Mouse (Mus musculus) MEL (cell line): ENCODE measurements around the gene Entpd3. TPM values are rescaled to one million over a fixed set of nuclear protein-coding genes. Genes with fewer than 3 reads are reported as not detected.

Source experiments
- DNase-seq: peaks from one replicate; pipeline ENCODE4 v3.0.0; 2011; ENCODE audit warnings: low read depth, low spot score
- H3K27ac ChIP-seq: 2 replicates; pipeline ENCODE4 v1.5.1; 2012; ENCODE audit warnings: low read depth, mild to moderate bottlenecking, control low read depth, low read length, moderate library complexity; ENCODE audit not compliant: control insufficient read depth
- H3K27me3 ChIP-seq, 2 experiments: fragments of 150-350 bp in 1 of 2; sonication (generic) in 1 of 2; 2 replicates each; pipeline ENCODE4 v1.6.1; 2012; ENCODE audit warnings: low read length in 2 of 2, mild to moderate bottlenecking in 2 of 2, improper control_type of control experiment in 1 of 2, moderate library complexity in 1 of 2; ENCODE audit not compliant: insufficient read depth in 2 of 2, control insufficient read depth in 1 of 2
- H3K36me3 ChIP-seq, 2 experiments: 2 replicates each; pipeline ENCODE4 v1.6.1; 2012 to 2014; ENCODE audit warnings: low read length in 2 of 2, improper control_type of control experiment in 1 of 2, inconsistent platforms in 1 of 2, mild to moderate bottlenecking in 1 of 2; ENCODE audit not compliant: insufficient read depth in 2 of 2, control insufficient read depth in 1 of 2
- H3K4me1 ChIP-seq, 2 experiments: fragments of 150-350 bp in 1 of 2; sonication (generic) in 1 of 2; 2 replicates each; pipeline ENCODE4 v1.6.1; 2012; ENCODE audit warnings: low read length in 2 of 2, improper control_type of control experiment in 1 of 2, mild to moderate bottlenecking in 1 of 2; ENCODE audit not compliant: insufficient read depth in 2 of 2, control insufficient read depth in 1 of 2
- H3K4me3 ChIP-seq, 2 experiments: fragments of 150-350 bp in 1 of 2; sonication (generic) in 1 of 2; 2 replicates each; pipeline ENCODE4 v1.5.1; 2012; ENCODE audit warnings: low read depth in 2 of 2, low read length in 2 of 2, mild to moderate bottlenecking in 2 of 2, moderate library complexity in 2 of 2, control low read depth in 1 of 2, improper control_type of control experiment in 1 of 2; ENCODE audit not compliant: control insufficient read depth in 1 of 2, insufficient read depth in 1 of 2
- H3K79me2 ChIP-seq: 2 replicates; pipeline ENCODE4 v1.6.1; 2012; ENCODE audit warnings: mild to moderate bottlenecking, low read length, moderate library complexity; ENCODE audit not compliant: control insufficient read depth, poor library complexity, insufficient read depth
- H3K9ac ChIP-seq: 2 replicates; pipeline ENCODE4 v1.6.1; 2012; ENCODE audit warnings: low read depth, mild to moderate bottlenecking, control low read depth, low read length, moderate library complexity; ENCODE audit not compliant: control insufficient read depth, poor library complexity, severe bottlenecking
- H3K9me3 ChIP-seq: fragments of 150-350 bp; sonication (generic); replicated peaks from 2 replicates; pipeline ENCODE4 v1.6.1; 2012; ENCODE audit warnings: mild to moderate bottlenecking, low read length, improper control_type of control experiment, moderate library complexity; ENCODE audit not compliant: insufficient read depth
- CTCF ChIP-seq, 3 experiments: IDR thresholded peaks in 2 of 3; conservative IDR thresholded peaks in 1 of 3; 2 replicates each; pipeline ENCODE4 v1.5.1; 2011 to 2012; ENCODE audit warnings: low read length in 3 of 3, low read depth in 2 of 3, mild to moderate bottlenecking in 2 of 3, improper control_type of control experiment in 1 of 3, inconsistent platforms in 1 of 3, mixed read lengths in 1 of 3, moderate library complexity in 1 of 3; ENCODE audit not compliant: control insufficient read depth in 1 of 3, insufficient read depth in 1 of 3, poor library complexity in 1 of 3, severe bottlenecking in 1 of 3
- E2F4 ChIP-seq: IDR thresholded peaks from 2 replicates; pipeline ENCODE4 v1.6.1; 2011; ENCODE audit warnings: low read depth, low read length, improper control_type of control experiment, borderline replicate concordance
- EP300 ChIP-seq, 2 experiments: IDR thresholded peaks; 2 replicates each; pipeline ENCODE4 v1.6.1; 2011; ENCODE audit warnings: improper control_type of control experiment in 2 of 2, low read length in 2 of 2, low read depth in 1 of 2, mild to moderate bottlenecking in 1 of 2
- GABPA ChIP-seq: IDR thresholded peaks from 2 replicates; pipeline ENCODE4 v1.6.1; 2012; ENCODE audit warnings: low read depth, mild to moderate bottlenecking, inconsistent platforms, low read length, improper control_type of control experiment, moderate library complexity
- JUND ChIP-seq: IDR thresholded peaks from 2 replicates; pipeline ENCODE4 v1.6.1; 2011; ENCODE audit warnings: low read depth, mild to moderate bottlenecking, improper control_type of control experiment, low read length
- KAT2A ChIP-seq: conservative IDR thresholded peaks from 2 replicates; pipeline ENCODE4 v1.6.1; 2012; ENCODE audit warnings: low read depth, low read length, improper control_type of control experiment, inconsistent platforms
- MAFK ChIP-seq: IDR thresholded peaks from 2 replicates; pipeline ENCODE4 v1.6.1; 2011; ENCODE audit warnings: low read depth, mild to moderate bottlenecking, low read length, improper control_type of control experiment, borderline replicate concordance
- MXI1 ChIP-seq: IDR thresholded peaks from 2 replicates; pipeline ENCODE4 v1.6.1; 2011; ENCODE audit warnings: mild to moderate bottlenecking, low read depth, low read length, improper control_type of control experiment
- MYB ChIP-seq: IDR thresholded peaks from 2 replicates; pipeline ENCODE4 v1.6.1; 2011; ENCODE audit warnings: mild to moderate bottlenecking, low read depth, low read length, improper control_type of control experiment
- POLR2A ChIP-seq, 2 experiments: IDR thresholded peaks; 2 replicates each; pipeline ENCODE4 v1.6.1; 2011 to 2012; ENCODE audit warnings: low read length in 2 of 2, mild to moderate bottlenecking in 2 of 2, control low read depth in 1 of 2, improper control_type of control experiment in 1 of 2, low read depth in 1 of 2, moderate library complexity in 1 of 2; ENCODE audit not compliant: control insufficient read depth in 1 of 2, insufficient read depth in 1 of 2, poor library complexity in 1 of 2
- RAD21 ChIP-seq: IDR thresholded peaks from 2 replicates; pipeline ENCODE4 v1.6.1; 2011; ENCODE audit warnings: mild to moderate bottlenecking, low read depth, low read length, improper control_type of control experiment
- RCOR1 ChIP-seq: IDR thresholded peaks from 2 replicates; pipeline ENCODE4 v1.6.1; 2012; ENCODE audit warnings: low read depth, mild to moderate bottlenecking, inconsistent platforms, low read length, improper control_type of control experiment
- SIN3A ChIP-seq: IDR thresholded peaks from 2 replicates; pipeline ENCODE4 v1.6.1; 2012; ENCODE audit warnings: low read length, improper control_type of control experiment, inconsistent platforms
- SMC3 ChIP-seq: IDR thresholded peaks from 2 replicates; pipeline ENCODE4 v1.6.1; 2011; ENCODE audit warnings: low read depth, low read length, improper control_type of control experiment
- TCF12 ChIP-seq: IDR thresholded peaks from 2 replicates; pipeline ENCODE4 v1.6.1; 2014; ENCODE audit warnings: low read depth, mild to moderate bottlenecking, inconsistent platforms, low read length, improper control_type of control experiment, moderate library complexity
- USF1 ChIP-seq: IDR thresholded peaks from 2 replicates; pipeline ENCODE4 v1.6.1; 2014; ENCODE audit warnings: low read depth, mild to moderate bottlenecking, inconsistent platforms, low read length, improper control_type of control experiment, moderate library complexity
- ZC3H11A ChIP-seq: IDR thresholded peaks from 2 replicates; pipeline ENCODE4 v1.6.1; 2012; ENCODE audit warnings: low read depth, mild to moderate bottlenecking, inconsistent platforms, low read length, improper control_type of control experiment
- ZMIZ1 ChIP-seq: IDR thresholded peaks from 2 replicates; pipeline ENCODE4 v1.6.1; 2012; ENCODE audit warnings: low read depth, mild to moderate bottlenecking, inconsistent platforms, low read length, improper control_type of control experiment, moderate library complexity
- ZNF384 ChIP-seq: IDR thresholded peaks from 2 replicates; pipeline ENCODE4 v1.6.1; 2012; ENCODE audit warnings: low read depth, mild to moderate bottlenecking, inconsistent platforms, low read length, improper control_type of control experiment
- polyA plus RNA-seq, 2 experiments: library from polyadenylated mRNA; stranded (reverse) in 1 of 2; unstranded in 1 of 2; fragments of >175 nt in 1 of 2; fragments of >200 nt in 1 of 2; gene quantifications; 2 replicates each; pipeline versions ENCODE4 v1.2.1 to v1.2.4; 2012; ENCODE audit warnings: low replicate concordance in 2 of 2, low read depth in 1 of 2; ENCODE audit not compliant: insufficient read length in 2 of 2, insufficient read depth in 1 of 2, missing spikeins in 1 of 2
- total RNA-seq: library from RNA; depleted of rRNA; stranded (reverse); fragments of 300-350 nt; gene quantifications from 2 replicates; pipeline ENCODE4 v1.2.3, GENCODE M21; 2012

Gene Entpd3
- total and polyA plus RNA-seq, 3 experiments = 0.03 TPM; not detected in 2

- peak; percentile 73; the same call in 1 of the 2 replicates for TF ChIP-seq ZC3H11A
- TF ChIP-seq, all 39 proteins: peak for 8
These were observed 37.6 kb upstream of the Entpd3 start (continued) for GRCm38 (mm10) chr9:120502013-120502412.

- Histone ChIP-seq H3K9ac (no peak overlapping the region), H3K27me3 (peaks cover 0 to 2% of the 10 kb centered on the region in 2 experiments; a peak in 3 of 4 replicates), H3K36me3 (no peaks in the 10 kb centered on the region; a peak in 1 of 4 replicates), H3K9me3 (no peaks in the 10 kb centered on the region), H3K79me2 (no peaks in the 10 kb centered on the region), H3K4me3 (no peak overlapping the region), H3K27ac (no peak overlapping the region), H3K4me1 (peaks cover 0 to 3% of the 10 kb centered on the region in 2 experiments; a peak in 2 of 4 replicates)
- TF ChIP-seq USF1 (no peak), MAFK (no peak), SIN3A (no peak), JUND (no peak), ZMIZ1 (no peak), ZNF384 (no peak), KAT2A (no peak), RAD21 (no peak), EP300 (IDR thresholded peaks at IDR 0.05; ENCODE audit: low read depth in 1 of 2, low read length in 2 of 2) (no peak), TCF12 (no peak), E2F4 (no peak), GABPA (no peak), MXI1 (no peak), POLR2A (IDR thresholded peaks at IDR 0.05; ENCODE audit: control insufficient read depth in 1 of 2, insufficient read depth in 1 of 2, low read depth in 1 of 2, low read length in 2 of 2, poor library complexity in 1 of 2) (no peak)
- DNase-seq = no peak
These were observed 35.2 kb upstream of the Entpd3 start for GRCm38 (mm10) chr9:120504423-120504822.

- peak; percentile 22 for TF ChIP-seq RAD21
- peak; percentile 46 to 88 (median 65) for TF ChIP-seq CTCF (IDR thresholded peaks at IDR 0.05 in 2 of 3, conservative IDR thresholded peaks at IDR 0.05 in 1 of 3; ENCODE audit: control insufficient read depth in 1 of 3, insufficient read depth in 1 of 3, low read depth in 2 of 3, low read length in 3 of 3, poor library complexity in 1 of 3, severe bottlenecking in 1 of 3)
- TF ChIP-seq SMC3 = peak; percentile 66
- TF ChIP-seq RCOR1 = no peak
- TF ChIP-seq MYB = no peak
- peak; percentile 33; the same call in 1 of the 2 replicates for TF ChIP-seq ZC3H11A
- H3K36me3 ChIP-seq = no peaks in the 10 kb centered on the region
- no peaks in the 10 kb centered on the region for H3K4me1 ChIP-seq
- H3K4me3 ChIP-seq = no peak overlapping the region
- no peak overlapping the region for H3K9ac ChIP-seq
- H3K79me2 ChIP-seq = no peaks in the 10 kb centered on the region
- peaks cover 0 to under 1% of the 10 kb centered on the region in 2 experiments; a peak in 2 of 4 replicates for H3K27me3 ChIP-seq
- peak; percentile 37 for DNase-seq
- H3K27ac ChIP-seq = no peak overlapping the region
- no peaks in the 10 kb centered on the region for H3K9me3 ChIP-seq
These were observed 27.8 kb upstream of the Entpd3 start for GRCm38 (mm10) chr9:120511781-120512180.
